1 mouse cellular context compared by ENCODE assay signal in genomic region chr10:121033128-121033791, GRCm38 (mm10).
TF ChIP-seq lines count a peak whose summit lies in the region.

No protein-coding gene starts in this region.

TF ChIP-seq in CH12.LX, 34 proteins besides CTCF, POLR2A, EP300 and RAD21 (continued from another document):
- no peak for TF ChIP-seq NELFE (IDR thresholded peaks at IDR 0.05; ENCODE audit: low read depth, low read length)
- no peak for TF ChIP-seq MEF2A (IDR thresholded peaks at IDR 0.05; ENCODE audit: borderline replicate concordance, low read depth, low read length)
- peak; percentile 61 for TF ChIP-seq SMC3 (IDR thresholded peaks at IDR 0.05; ENCODE audit: low read depth, low read length)
- TF ChIP-seq USF2 (conservative IDR thresholded peaks at IDR 0.05; ENCODE audit: low read depth, low read length), result no peak
- no peak for TF ChIP-seq MYC (IDR thresholded peaks at IDR 0.05; ENCODE audit: low read depth, low read length)
- peak; percentile 23; the same call in 1 of the 2 replicates for TF ChIP-seq ZNF384 (IDR thresholded peaks at IDR 0.05; ENCODE audit: low read depth, low read length)
- no peak for TF ChIP-seq MAFK (IDR thresholded peaks at IDR 0.05; ENCODE audit: insufficient replicate concordance, low read length)
